Mouse (Mus musculus): ENCODE measurements at regions not wholly inside any gene's neighbourhood (a gene's known extent, or its start where the extent isn't known, plus 50 kb on each side); places are given as distances from the start of the nearest gene placed in this dataset.

GRCm38 (mm10) chr2:166383356-166383755 lies 227.9 kb upstream of the Sulf2 start:
- H3K4me3 ChIP-seq (ENCODE audit: insufficient read depth in 1 of 2, low read depth in 1 of 2, low read length in 2 of 2, poor library complexity in 1 of 2, severe bottlenecking in 1 of 2) = no peak overlapping the region
- no peak for DNase-seq (ENCODE audit: low read depth, low spot score)
- TF ChIP-seq HCFC1 (IDR thresholded peaks at IDR 0.05; ENCODE audit: borderline replicate concordance, insufficient read depth, low read length) (no peak), ZC3H11A (IDR thresholded peaks at IDR 0.05; ENCODE audit: borderline replicate concordance, low read depth, low read length) (no peak), MAFK (IDR thresholded peaks at IDR 0.05; ENCODE audit: insufficient read depth, low read depth, low read length) (no peak), ZNF384 (IDR thresholded peaks at IDR 0.05; ENCODE audit: low read depth, low read length) (no peak), CHD2 (IDR thresholded peaks at IDR 0.05; ENCODE audit: low read depth, low read length) (no peak)
- H3K9me3 ChIP-seq (ENCODE audit: control insufficient read depth, insufficient read depth, low read depth, low read length) = no peaks in the 10 kb centered on the region
- no peaks in the 10 kb centered on the region for H3K36me3 ChIP-seq (ENCODE audit: control insufficient read depth, insufficient read depth, low read length, poor library complexity, severe bottlenecking)
- H3K4me1 ChIP-seq (ENCODE audit: control insufficient read depth in 2 of 2, insufficient read depth in 2 of 2, low read length in 2 of 2, poor library complexity in 1 of 2) = no peaks in the 10 kb centered on the region; a peak in 1 of 4 replicates
- H3K27ac ChIP-seq (ENCODE audit: insufficient read depth, low read depth, low read length, poor library complexity, severe bottlenecking) = no peak overlapping the region
- no peak overlapping the region for H3K9ac ChIP-seq (ENCODE audit: insufficient read depth, low read depth, low read length, poor library complexity, severe bottlenecking)
- in situ Hi-C loops (cut with MboI; ENCODE audit: low sequenced_read_pairs in 2 of 2, unreplicated experiment in 2 of 2) = no loop called here

- in situ Hi-C loops (cut with MboI; ENCODE audit: low sequenced_read_pairs in 2 of 2, unreplicated experiment in 2 of 2) = no loop called here
- no peak overlapping the region for H3K4me3 ChIP-seq (ENCODE audit: insufficient read depth in 1 of 2, low read depth in 1 of 2, low read length in 2 of 2, poor library complexity in 1 of 2, severe bottlenecking in 1 of 2)
- no peaks in the 10 kb centered on the region for H3K36me3 ChIP-seq (ENCODE audit: control insufficient read depth, insufficient read depth, low read length, poor library complexity, severe bottlenecking)
- H3K27ac ChIP-seq (ENCODE audit: insufficient read depth, low read depth, low read length, poor library complexity, severe bottlenecking) = no peak overlapping the region
- H3K4me1 ChIP-seq (ENCODE audit: control insufficient read depth in 2 of 2, insufficient read depth in 2 of 2, low read length in 2 of 2, poor library complexity in 1 of 2) = no peaks in the 10 kb centered on the region; a peak in 1 of 4 replicates
- no peak for DNase-seq (ENCODE audit: low read depth, low spot score)
- TF ChIP-seq ZC3H11A (IDR thresholded peaks at IDR 0.05; ENCODE audit: borderline replicate concordance, low read depth, low read length) = no peak
- TF ChIP-seq CHD2 (IDR thresholded peaks at IDR 0.05; ENCODE audit: low read depth, low read length) = no peak
- no peak for TF ChIP-seq HCFC1 (IDR thresholded peaks at IDR 0.05; ENCODE audit: borderline replicate concordance, insufficient read depth, low read length)
- no peak for TF ChIP-seq ZNF384 (IDR thresholded peaks at IDR 0.05; ENCODE audit: low read depth, low read length)
- TF ChIP-seq MAFK (IDR thresholded peaks at IDR 0.05; ENCODE audit: insufficient read depth, low read depth, low read length) = no peak
- no peaks in the 10 kb centered on the region for H3K9me3 ChIP-seq (ENCODE audit: control insufficient read depth, insufficient read depth, low read depth, low read length)
- H3K9ac ChIP-seq (ENCODE audit: insufficient read depth, low read depth, low read length, poor library complexity, severe bottlenecking) = no peak overlapping the region
Measured at GRCm38 (mm10) chr2:166382180-166382579, 226.7 kb upstream of the Sulf2 start.

- Histone ChIP-seq H3K36me3 (ENCODE audit: control insufficient read depth, insufficient read depth, low read length, poor library complexity, severe bottlenecking) (no peaks in the 10 kb centered on the region), H3K9ac (ENCODE audit: insufficient read depth, low read depth, low read length, poor library complexity, severe bottlenecking) (no peak overlapping the region), H3K9me3 (ENCODE audit: control insufficient read depth, insufficient read depth, low read depth, low read length) (no peaks in the 10 kb centered on the region), H3K4me1 (ENCODE audit: control insufficient read depth in 2 of 2, insufficient read depth in 2 of 2, low read length in 2 of 2, poor library complexity in 1 of 2) (no peaks in the 10 kb centered on the region; a peak in 1 of 4 replicates), H3K4me3 (ENCODE audit: insufficient read depth in 1 of 2, low read depth in 1 of 2, low read length in 2 of 2, poor library complexity in 1 of 2, severe bottlenecking in 1 of 2) (no peak overlapping the region), H3K27ac (ENCODE audit: insufficient read depth, low read depth, low read length, poor library complexity, severe bottlenecking) (no peak overlapping the region)
- no peak for TF ChIP-seq ZC3H11A (IDR thresholded peaks at IDR 0.05; ENCODE audit: borderline replicate concordance, low read depth, low read length)
- TF ChIP-seq CHD2 (IDR thresholded peaks at IDR 0.05; ENCODE audit: low read depth, low read length) = no peak
- no peak for TF ChIP-seq HCFC1 (IDR thresholded peaks at IDR 0.05; ENCODE audit: borderline replicate concordance, insufficient read depth, low read length)
- no peak for TF ChIP-seq ZNF384 (IDR thresholded peaks at IDR 0.05; ENCODE audit: low read depth, low read length)
- no peak for TF ChIP-seq MAFK (IDR thresholded peaks at IDR 0.05; ENCODE audit: insufficient read depth, low read depth, low read length)
- no peak for DNase-seq (ENCODE audit: low read depth, low spot score)
- in situ Hi-C loops (cut with MboI; ENCODE audit: low sequenced_read_pairs in 2 of 2, unreplicated experiment in 2 of 2) = no loop called here
Measured at GRCm38 (mm10) chr2:166380854-166381253, 225.4 kb upstream of the Sulf2 start.

GRCm38 (mm10) chr2:166378325-166378724 lies 222.9 kb upstream of the Sulf2 start:
- Histone ChIP-seq H3K9me3 (ENCODE audit: control insufficient read depth, insufficient read depth, low read depth, low read length) (no peaks in the 10 kb centered on the region), H3K4me3 (ENCODE audit: insufficient read depth in 1 of 2, low read depth in 1 of 2, low read length in 2 of 2, poor library complexity in 1 of 2, severe bottlenecking in 1 of 2) (no peak overlapping the region), H3K36me3 (ENCODE audit: control insufficient read depth, insufficient read depth, low read length, poor library complexity, severe bottlenecking) (no peaks in the 10 kb centered on the region), H3K9ac (ENCODE audit: insufficient read depth, low read depth, low read length, poor library complexity, severe bottlenecking) (no peak overlapping the region), H3K4me1 (ENCODE audit: control insufficient read depth in 2 of 2, insufficient read depth in 2 of 2, low read length in 2 of 2, poor library complexity in 1 of 2) (no peaks in the 10 kb centered on the region), H3K27ac (ENCODE audit: insufficient read depth, low read depth, low read length, poor library complexity, severe bottlenecking) (no peak overlapping the region)
- DNase-seq (ENCODE audit: low read depth, low spot score) = no peak
- in situ Hi-C loops (cut with MboI; ENCODE audit: low sequenced_read_pairs in 2 of 2, unreplicated experiment in 2 of 2) = no loop called here
- no peak for TF ChIP-seq MAFK (IDR thresholded peaks at IDR 0.05; ENCODE audit: insufficient read depth, low read depth, low read length)
- TF ChIP-seq CHD2 (IDR thresholded peaks at IDR 0.05; ENCODE audit: low read depth, low read length) = no peak
- TF ChIP-seq HCFC1 (IDR thresholded peaks at IDR 0.05; ENCODE audit: borderline replicate concordance, insufficient read depth, low read length) = no peak
- no peak for TF ChIP-seq ZC3H11A (IDR thresholded peaks at IDR 0.05; ENCODE audit: borderline replicate concordance, low read depth, low read length)
- no peak for TF ChIP-seq ZNF384 (IDR thresholded peaks at IDR 0.05; ENCODE audit: low read depth, low read length)

- Histone ChIP-seq H3K36me3 (ENCODE audit: control insufficient read depth, insufficient read depth, low read length, poor library complexity, severe bottlenecking) (no peaks in the 10 kb centered on the region), H3K4me1 (ENCODE audit: control insufficient read depth in 2 of 2, insufficient read depth in 2 of 2, low read length in 2 of 2, poor library complexity in 1 of 2) (no peaks in the 10 kb centered on the region), H3K9me3 (ENCODE audit: control insufficient read depth, insufficient read depth, low read depth, low read length) (no peaks in the 10 kb centered on the region), H3K27ac (ENCODE audit: insufficient read depth, low read depth, low read length, poor library complexity, severe bottlenecking) (no peak overlapping the region), H3K9ac (ENCODE audit: insufficient read depth, low read depth, low read length, poor library complexity, severe bottlenecking) (no peak overlapping the region), H3K4me3 (ENCODE audit: insufficient read depth in 1 of 2, low read depth in 1 of 2, low read length in 2 of 2, poor library complexity in 1 of 2, severe bottlenecking in 1 of 2) (no peak overlapping the region)
- in situ Hi-C loops (cut with MboI; ENCODE audit: low sequenced_read_pairs in 2 of 2, unreplicated experiment in 2 of 2) = no loop called here
- DNase-seq (ENCODE audit: low read depth, low spot score) = no peak
- TF ChIP-seq ZC3H11A (IDR thresholded peaks at IDR 0.05; ENCODE audit: borderline replicate concordance, low read depth, low read length) = no peak
- TF ChIP-seq CHD2 (IDR thresholded peaks at IDR 0.05; ENCODE audit: low read depth, low read length) = no peak
- no peak for TF ChIP-seq ZNF384 (IDR thresholded peaks at IDR 0.05; ENCODE audit: low read depth, low read length)
- TF ChIP-seq MAFK (IDR thresholded peaks at IDR 0.05; ENCODE audit: insufficient read depth, low read depth, low read length) = no peak
- TF ChIP-seq HCFC1 (IDR thresholded peaks at IDR 0.05; ENCODE audit: borderline replicate concordance, insufficient read depth, low read length) = no peak
Measured at GRCm38 (mm10) chr2:166377329-166377728, 221.9 kb upstream of the Sulf2 start.
